Mouse (Mus musculus) megakaryocyte-erythroid progenitor cell, adult 5-6 weeks (primary cell): ENCODE measurements around the gene Gyg. TPM values are rescaled to one million over a fixed set of nuclear protein-coding genes. Genes with fewer than 3 reads are reported as not detected.
"Not testable (repeated sequence)": the region's sequence is repeated elsewhere in the genome, so short reads cannot be mapped to it uniquely, and the experiment has no call there.

ENCODE experiments used
- ATAC-seq: replicated peaks from 2 replicates; pipeline ENCODE4 v1.8.0; 2016; ENCODE audit warnings: mild to moderate bottlenecking, inconsistent platforms; ENCODE audit not compliant: severe bottlenecking, poor library complexity, low FRiP score, low TSS enrichment
- total RNA-seq, 2 experiments: library from RNA; stranded (forward) in 1 of 2; stranded (reverse) in 1 of 2; fragments of 200-1000, 215-1000 nt in 1 of 2; fragments of >200 nt in 1 of 2; fragmentation: Nextera tagmentation in 1 of 2; gene quantifications; 2 replicates each; pipeline ENCODE4 v1.2.3; 2014 to 2017

The Gyg gene
- total RNA-seq, 2 experiments from 2014 or later: 26.3 to 45.3 TPM

DNA sequence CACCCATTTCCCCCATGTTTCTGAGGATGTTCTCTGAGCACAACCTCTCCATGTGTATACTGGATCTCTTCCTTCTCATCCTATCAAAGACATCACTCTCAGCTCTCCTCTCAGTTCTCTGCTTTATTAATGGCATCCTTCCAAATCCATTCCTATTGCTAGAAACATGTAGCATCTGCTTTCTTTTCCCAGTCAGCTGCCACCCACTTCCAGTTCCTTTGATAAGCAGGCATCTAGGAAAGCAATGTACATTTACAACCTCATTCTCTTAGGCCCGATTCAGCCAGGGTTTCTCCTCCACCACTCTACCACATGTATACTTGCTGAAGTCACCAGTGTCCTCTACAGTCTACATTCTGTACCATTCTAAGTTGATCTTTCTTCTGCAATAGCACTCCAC lies 21.4 kb downstream of the Gyg start:
- no peak for ATAC-seq

DNA sequence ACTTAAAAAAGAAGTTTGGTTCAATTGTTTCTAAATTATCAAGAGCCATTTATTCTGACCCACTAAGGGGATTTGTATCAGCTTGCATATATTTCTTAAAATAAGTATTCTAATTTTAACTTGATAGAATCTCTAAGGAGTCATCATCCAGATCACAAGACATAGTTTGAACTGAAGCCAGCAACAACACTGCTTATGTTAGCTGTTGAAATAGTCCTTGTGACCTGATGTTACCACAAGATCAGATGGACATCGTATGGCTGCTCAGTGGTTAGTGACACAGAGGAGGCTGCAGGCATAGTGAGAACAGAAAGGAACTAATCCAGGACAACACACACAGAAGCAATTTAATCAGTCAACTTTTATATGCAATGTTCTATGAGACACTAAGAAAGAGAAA lies 22.4 kb downstream of the Gyg start:
- ATAC-seq: no peak

DNA sequence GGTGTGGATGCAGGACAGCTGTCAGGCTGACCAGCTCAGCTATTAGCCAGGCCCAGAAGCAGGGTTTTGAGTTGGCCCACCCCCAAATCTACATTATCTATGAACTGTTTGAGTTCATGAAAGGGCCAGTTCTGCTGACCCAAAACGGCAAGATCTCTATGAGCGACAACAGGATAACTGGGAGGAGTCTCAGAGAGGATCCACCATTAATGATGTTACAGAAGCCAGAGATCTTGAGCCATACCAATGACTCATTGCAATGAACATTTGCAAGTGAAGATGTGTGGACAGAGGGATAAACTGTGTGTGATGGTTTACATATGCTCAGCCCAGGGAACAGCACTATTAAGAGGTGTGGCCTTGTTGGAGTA lies 23.8 kb downstream of the Gyg start:
- no peak for ATAC-seq

DNA sequence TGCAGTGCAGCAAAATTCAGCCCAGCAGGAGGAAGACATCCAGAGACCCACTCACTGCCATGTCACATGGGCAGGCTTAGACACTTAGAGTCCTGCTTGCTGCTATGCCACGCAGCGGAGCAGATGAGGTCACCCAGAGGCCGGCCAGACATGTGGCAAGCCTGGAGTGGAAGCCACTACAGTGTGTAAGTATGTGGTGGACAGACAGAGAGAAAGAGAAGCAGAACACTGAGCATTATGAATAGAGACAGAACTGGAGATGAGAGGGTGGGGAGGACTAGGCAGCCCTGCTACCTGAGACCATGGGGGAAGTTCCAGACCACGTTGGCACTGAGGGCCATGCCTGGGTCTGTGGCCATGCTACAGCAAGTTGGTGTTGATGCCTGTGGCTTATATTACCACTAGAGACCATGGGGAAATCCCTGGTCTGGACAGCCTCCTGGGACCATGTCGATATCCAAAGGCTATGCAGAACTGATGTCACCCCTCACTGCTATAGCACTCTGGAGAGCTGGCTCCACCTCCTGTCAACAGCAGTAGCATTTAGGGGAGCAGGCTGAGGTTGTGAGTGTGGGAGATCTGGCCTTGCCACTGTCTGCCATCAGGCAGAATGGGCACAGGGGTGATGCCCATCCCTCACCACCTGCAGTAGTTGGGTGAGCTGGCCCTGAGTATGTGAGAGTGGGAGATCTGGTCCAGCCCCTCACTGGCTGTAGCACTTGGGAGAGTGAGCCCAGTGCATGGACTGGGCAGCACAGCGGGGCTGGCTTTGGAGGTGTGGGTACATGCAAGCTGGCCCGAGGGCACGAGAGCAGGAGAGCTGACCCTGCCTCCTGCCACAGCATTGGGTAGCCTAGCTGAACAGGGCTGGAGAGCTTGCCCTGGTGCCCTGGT lies 24.4 kb downstream of the Gyg start:
- ATAC-seq: no peak; the same call in 1 of the 2 replicates

DNA sequence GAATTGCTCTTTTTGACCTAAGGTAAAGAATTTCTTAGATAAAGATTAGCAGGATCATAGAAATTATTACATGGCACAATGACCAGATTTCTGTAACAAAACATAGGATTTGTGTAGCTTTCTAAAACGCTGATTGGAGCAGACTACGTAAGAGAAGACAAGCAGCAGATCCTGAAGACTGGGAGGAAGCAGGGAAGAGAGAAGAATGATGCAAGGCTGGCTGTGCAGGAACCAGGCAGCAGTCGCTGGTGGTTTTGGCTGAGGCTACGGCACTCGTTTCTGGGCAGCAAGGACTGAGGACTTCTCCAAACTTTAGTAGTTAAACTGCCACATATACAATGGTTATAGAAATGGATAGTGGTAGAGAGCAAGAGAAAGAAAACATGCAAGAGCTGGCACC lies 25.6 kb downstream of the Gyg start:
- no peak for ATAC-seq

DNA sequence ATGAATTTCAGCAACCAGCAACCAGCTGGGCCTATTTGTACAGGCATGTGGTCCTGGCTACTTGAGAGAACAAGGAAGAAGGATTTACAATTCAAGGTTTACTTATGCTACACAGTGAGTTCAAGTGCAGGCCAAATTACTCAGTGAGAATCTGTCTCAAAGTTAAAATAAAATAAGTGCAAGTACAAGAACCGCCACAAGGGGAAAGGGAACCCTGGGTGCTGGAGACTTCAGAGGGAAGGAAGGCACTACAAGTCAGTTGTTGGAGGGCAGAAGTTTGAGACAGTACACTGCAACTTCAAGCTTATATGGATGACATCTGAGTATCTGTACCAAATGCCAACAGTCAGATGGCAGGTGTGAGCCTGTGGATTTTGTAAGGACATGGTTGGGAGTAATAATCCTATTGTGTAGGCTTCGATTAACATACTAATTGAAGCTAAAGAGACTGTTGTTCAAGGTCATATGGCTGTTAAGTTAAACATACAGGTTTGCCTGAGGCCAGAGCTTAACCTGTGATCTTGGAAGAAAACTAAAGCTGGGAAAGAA lies 28.0 kb downstream of the Gyg start:
- ATAC-seq: peak; percentile 68

DNA sequence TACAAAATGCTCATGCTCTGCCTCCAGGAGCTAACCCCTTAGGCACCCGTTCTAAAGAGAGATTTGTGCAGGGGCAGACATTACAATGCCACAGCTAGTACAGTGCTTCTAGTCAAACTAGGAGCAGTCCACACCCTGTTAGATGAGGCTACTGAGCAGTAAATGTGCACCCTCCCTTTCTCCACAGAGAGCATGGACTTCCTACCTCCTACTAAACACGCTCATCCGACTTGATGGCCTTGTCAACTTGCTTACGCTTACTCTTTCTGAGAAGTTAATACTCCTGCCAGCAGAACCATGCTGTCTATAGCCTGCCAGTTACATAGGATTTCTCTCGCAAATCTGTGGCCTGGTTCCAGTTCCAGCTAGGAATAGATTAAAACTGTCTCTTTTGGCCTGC lies 29.5 kb downstream of the Gyg start:
- no peak for ATAC-seq

DNA sequence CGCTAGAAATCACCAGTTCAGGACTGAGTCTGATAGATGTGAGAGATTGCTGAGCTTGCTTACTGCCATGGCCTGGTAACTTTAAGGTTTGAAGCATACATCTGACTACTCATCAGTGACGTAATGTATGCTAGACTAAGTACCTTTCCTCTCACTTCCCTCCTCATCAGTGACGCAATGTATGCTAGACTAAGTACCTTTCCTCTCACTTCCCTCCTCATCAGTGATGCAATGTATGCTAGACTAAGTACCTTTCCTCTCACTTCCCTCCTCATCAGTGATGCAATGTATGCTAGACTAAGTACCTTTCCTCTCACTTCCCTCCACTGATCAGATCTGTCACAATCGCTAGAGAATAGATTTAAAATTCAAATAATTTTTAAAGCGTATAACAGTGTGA lies 33.5 kb downstream of the Gyg start:
- not testable (repeated sequence) for ATAC-seq

DNA sequence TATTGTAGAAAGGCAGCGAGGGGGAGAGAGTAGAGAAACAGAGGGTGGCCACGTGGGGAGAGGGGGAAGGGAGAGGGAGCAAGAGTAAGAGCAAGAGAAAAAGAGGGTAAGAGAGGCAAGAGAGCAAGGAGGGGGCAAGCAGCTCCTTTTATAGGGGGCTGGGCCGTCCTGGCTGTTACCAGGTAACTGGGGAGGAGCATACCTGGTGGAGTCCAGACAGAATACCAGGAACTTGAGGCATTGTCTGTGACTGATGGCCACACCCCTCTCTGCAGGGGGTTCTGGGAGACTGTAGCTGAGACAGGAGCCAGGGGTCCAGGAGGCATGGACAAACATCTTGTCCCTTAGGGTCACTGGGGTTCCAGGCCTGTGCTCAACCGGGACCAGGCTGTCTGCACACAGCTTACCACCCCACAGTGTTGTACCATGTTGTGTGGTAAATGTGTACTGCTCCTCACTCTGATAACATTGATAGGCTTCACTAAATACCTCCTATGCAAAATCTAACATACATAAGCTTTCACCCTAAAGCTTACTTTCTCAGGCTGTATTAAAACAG lies 35.4 kb downstream of the Gyg start:
- ATAC-seq: no peak

DNA sequence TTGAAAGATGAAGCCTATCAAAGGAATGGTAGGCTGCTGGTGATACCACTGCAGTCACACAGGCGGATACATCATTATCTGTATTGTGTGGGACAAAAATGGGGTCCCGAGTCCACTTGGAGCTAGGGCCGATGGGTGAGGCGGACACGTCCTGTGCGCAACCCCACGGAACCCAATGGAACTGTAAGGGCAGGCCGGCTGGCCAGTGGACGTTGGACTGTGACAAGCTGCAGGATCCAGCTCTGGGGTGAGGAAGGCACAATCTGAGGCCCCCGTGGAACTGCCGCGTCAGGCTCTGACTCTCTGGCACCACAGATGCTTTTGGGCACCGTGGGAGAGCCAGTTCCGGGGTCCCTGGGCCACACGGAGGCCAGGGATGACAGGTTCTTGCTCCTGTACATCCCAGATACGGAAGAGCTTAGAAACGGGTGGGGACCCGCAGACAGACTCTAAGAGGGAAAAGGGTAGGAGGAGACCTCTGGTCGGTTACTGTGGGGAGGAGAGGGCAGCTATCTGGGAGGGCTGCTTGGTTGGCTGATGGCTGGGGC lies 36.0 kb downstream of the Gyg start:
- ATAC-seq: no peak

DNA sequence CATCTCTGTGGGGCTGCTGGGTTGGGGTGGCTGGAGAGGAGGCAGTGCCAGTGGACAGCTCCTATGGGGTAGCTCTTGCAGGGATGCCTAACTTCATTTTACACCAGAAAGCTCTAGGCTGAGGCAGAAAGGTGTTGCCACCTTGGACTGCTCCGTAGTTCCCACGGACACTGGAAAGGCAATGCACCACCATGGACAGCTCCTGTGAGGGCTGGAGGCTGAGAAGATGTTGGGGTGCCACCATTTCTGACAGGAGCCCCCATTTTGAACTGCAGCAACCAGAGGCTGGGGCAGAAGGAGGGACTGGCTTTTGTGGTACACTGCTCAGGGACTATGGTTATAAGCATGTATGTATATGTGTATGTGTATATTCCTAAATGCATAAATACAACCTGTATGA lies 43.2 kb downstream of the Gyg start:
- no peak for ATAC-seq

DNA sequence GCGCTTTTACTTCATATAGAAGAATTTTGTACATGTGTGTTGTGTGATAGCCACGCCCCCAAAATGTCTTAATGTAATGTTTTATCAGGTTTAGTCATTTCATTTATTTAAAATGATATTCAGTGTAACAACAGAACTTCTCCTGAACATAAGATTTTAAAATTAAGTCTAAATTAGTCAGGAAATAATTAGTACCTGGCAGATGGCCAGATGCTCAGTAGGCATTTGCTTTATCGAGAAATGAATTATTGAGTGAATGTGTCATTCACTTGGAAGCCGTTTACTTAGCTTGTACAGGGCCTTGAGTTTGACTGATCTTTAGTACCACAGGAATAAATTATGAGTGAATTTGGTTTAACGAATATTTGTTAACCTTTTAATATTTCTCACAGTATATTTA lies 46.2 kb downstream of the Gyg start:
- no peak for ATAC-seq

DNA sequence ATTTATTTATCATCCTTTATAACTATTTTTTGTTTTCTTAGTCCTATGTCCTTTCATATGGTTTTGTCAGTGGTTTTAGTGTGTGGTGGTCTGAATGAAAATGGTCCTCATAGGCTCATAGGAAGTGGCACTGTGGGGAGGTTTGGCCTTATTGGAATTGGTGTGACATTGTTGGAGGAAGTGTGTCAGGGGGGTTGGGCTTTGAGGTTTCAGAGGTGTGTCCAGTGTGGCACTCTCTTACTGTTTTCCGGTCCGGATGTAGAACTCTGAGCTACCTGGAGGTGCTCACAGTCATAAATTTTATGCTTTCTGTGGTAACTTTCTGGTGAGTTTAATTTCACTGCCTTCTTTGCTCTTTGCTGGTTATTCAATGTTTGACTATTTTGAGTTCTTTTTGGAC lies 50.3 kb downstream of the Gyg start:
- ATAC-seq: peak; percentile 68

DNA sequence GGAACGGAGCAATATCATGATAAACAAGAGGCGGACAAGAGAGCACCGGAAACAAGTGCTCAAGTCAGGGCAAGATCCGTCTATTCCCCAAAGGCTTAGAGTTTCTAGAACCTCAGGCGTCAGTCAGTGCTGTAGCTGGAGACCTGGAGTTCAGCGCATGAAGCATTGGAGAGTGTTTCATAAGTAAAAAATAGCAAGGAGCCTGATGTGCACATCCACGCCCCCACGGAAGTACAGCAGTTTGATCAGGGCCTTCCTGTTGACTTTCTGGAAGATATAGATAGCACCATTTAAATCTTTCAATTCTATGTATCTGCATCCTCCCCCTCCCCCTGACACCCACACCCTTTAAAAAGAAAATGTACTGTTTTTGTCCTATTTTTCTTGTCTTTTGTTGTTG lies 50.8 kb downstream of the Gyg start:
- peak; percentile 81 for ATAC-seq

DNA sequence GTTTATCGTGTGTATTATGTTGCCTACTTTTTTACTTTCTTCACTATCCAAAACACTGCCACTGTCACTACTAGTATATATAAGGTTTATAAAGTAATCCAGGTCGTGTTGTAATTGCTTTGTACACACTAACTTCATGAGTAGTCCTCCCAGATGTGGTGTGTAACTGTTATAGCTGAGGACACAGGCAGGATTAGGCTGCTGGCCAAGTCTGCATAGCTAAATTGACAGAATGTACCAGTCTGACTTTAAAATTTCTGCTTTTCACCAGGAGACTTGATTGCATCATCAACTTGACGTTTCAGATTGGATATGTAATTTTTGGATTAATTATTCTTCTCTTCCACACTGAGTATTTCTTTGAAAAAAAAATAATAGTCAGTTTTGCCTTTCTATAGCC lies 51.3 kb downstream of the Gyg start:
- ATAC-seq: no peak

DNA sequence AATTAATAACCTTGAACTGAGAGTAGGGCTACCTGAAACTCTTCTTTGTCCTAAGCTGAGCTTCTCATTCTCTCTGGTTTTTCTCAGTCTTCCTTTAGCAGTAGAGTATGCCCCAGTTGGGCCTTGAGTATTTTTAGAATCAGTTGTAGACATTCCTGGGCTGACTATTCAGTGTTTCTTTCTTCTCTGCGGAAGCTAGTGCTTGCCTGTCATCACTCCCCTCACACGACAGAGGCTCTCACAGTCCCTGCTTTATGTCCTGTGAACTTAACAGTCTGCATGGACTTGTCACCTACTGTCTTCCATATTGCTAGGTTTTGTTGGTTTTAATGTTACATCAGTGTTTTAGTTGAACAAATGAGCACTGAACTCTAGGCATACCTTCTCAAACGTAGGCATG lies 73.0 kb downstream of the Gyg start:
- ATAC-seq: no peak

DNA sequence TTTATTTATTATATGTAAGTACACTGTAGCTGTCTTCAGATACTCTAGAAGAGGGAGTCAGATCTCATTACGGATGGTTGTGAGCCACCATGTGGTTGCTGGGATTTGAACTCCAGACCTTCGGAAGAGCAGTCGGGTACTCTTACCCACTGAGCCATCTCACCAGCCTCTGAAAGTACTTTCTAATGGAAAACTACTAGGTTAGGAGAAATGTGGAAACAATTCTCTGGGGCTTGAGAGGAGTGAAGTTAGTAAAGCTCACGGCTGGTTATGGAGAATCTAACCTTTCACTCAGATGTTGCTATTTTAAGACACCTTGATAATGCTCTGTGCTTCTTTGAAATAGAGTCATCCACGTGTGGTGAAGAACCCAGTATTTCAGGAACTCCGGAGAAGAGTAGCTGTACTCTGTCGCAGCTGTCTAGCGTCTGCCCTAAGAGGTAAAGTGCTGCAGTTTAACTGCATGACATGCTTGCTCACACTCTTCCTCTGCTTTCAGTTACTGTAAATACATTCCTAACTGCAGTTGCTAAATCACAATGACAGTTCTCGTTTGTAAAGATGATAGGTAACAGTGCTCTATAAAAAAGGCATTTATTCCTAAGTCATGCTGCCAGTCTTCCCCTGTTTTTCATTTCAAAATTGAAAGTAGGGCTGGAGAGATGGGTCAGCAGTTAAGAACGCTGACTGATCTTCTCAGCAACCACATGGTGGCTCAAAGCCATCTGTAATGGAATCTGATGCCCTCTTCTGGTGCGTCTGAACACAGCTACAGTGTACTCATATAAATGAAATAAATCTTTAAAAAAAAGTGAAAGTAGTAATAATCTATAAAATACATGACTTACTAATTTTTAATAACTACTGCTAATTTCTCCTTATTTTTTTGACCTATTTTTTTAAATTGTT lies 78.7 kb downstream of the Gyg start:
- peak; percentile 79 for ATAC-seq
